Mouse (Mus musculus): ENCODE measurements around the gene Prkcz. TPM values are rescaled to one million over a fixed set of nuclear protein-coding genes. Genes with fewer than 3 reads are reported as not detected.
A peak's percentile ranks its signal among the peaks of the same experiment; 100 is the strongest.

The Prkcz gene
- total RNA-seq, 2 experiments from 2014 or later: 204 to 214 TPM

- peak in 1 of 2 experiments; percentile 64 for DNase-seq (ENCODE audit: low spot score in 2 of 2)
- intact Hi-C loops (cut with DNase I): no loop called here
These were observed 126.5 kb downstream of the Prkcz start for GRCm38 (mm10) chr4:155234371-155235310.

- intact Hi-C loops (cut with DNase I): no loop called here
- DNase-seq (ENCODE audit: low spot score in 2 of 2): peak; percentile 81 to 88
These were observed 127.3 kb downstream of the Prkcz start for GRCm38 (mm10) chr4:155233878-155234277.

GRCm38 (mm10) chr4:155228461-155228860 is 132.7 kb downstream of the Prkcz start:
- no peak for DNase-seq (ENCODE audit: low spot score in 2 of 2)
- intact Hi-C loops (cut with DNase I): no loop called here

- intact Hi-C loops (cut with DNase I): no loop called here
- no peak for DNase-seq (ENCODE audit: low spot score in 2 of 2)
These were observed 133.2 kb downstream of the Prkcz start for GRCm38 (mm10) chr4:155227986-155228385.

- intact Hi-C loops (cut with DNase I): no loop called here
- DNase-seq (ENCODE audit: low spot score in 2 of 2): no peak
These were observed 135.2 kb downstream of the Prkcz start for GRCm38 (mm10) chr4:155225918-155226317.

- intact Hi-C loops (cut with DNase I): loop anchor here (5.0 kb wide), 1 partner anchor 62 kb away; no protein-coding TSS in a partner anchor
- no peak for DNase-seq (ENCODE audit: low spot score in 2 of 2)
These were observed 137.3 kb downstream of the Prkcz start for GRCm38 (mm10) chr4:155223594-155224528.

- DNase-seq (ENCODE audit: low spot score in 2 of 2): peak; percentile 99 to 100
- intact Hi-C loops (cut with DNase I): loop anchor here (5.0 kb wide), 1 partner anchor 61 kb away; no protein-coding TSS in a partner anchor
These were observed 138.1 kb downstream of the Prkcz start for GRCm38 (mm10) chr4:155222841-155223593.

GRCm38 (mm10) chr4:155222552-155222840 is 138.7 kb downstream of the Prkcz start, which contains the start of gene Ski:
TSS of gene Ski (minus strand) at chr4:155222592.
- intact Hi-C loops (cut with DNase I): loop anchor here (5.0 kb wide), 1 partner anchor 60 kb away; no protein-coding TSS in a partner anchor
- no peak for DNase-seq (ENCODE audit: low spot score in 2 of 2)

- intact Hi-C loops (cut with DNase I): loop anchor here (5.0 kb wide), 1 partner anchor 60 kb away; no protein-coding TSS in a partner anchor
- DNase-seq (ENCODE audit: low spot score in 2 of 2): peak; percentile 71 to 78
These were observed 139.3 kb downstream of the Prkcz start for GRCm38 (mm10) chr4:155221599-155222551.

GRCm38 (mm10) chr4:155221106-155221505 is 140.1 kb downstream of the Prkcz start:
- DNase-seq (ENCODE audit: low spot score in 2 of 2): no peak
- intact Hi-C loops (cut with DNase I): loop anchor here (5.0 kb wide), 1 partner anchor 59 kb away; no protein-coding TSS in a partner anchor

- DNase-seq (ENCODE audit: low spot score in 2 of 2): peak in 1 of 2 experiments; percentile 50
- intact Hi-C loops (cut with DNase I): loop anchor here (5.0 kb wide), 1 partner anchor 58 kb away; no protein-coding TSS in a partner anchor
These were observed 140.7 kb downstream of the Prkcz start for GRCm38 (mm10) chr4:155220213-155221100.

- no peak for DNase-seq (ENCODE audit: low spot score in 2 of 2)
- intact Hi-C loops (cut with DNase I): loop anchor here (5.0 kb wide), 1 partner anchor 57 kb away; no protein-coding TSS in a partner anchor
These were observed 141.6 kb downstream of the Prkcz start for GRCm38 (mm10) chr4:155219271-155220212.

- no peak for DNase-seq (ENCODE audit: low spot score in 2 of 2)
- intact Hi-C loops (cut with DNase I): no loop called here
These were observed 142.9 kb downstream of the Prkcz start for GRCm38 (mm10) chr4:155218104-155218732.

GRCm38 (mm10) chr4:155217241-155218103 is 143.7 kb downstream of the Prkcz start:
- no peak for DNase-seq (ENCODE audit: low spot score in 2 of 2)
- intact Hi-C loops (cut with DNase I): no loop called here
